Mouse (Mus musculus): ENCODE measurements around the gene Adh6a. TPM values are rescaled to one million over a fixed set of nuclear protein-coding genes. Genes with fewer than 3 reads are reported as not detected.

The Adh6a gene
- polyA plus RNA-seq, 1 experiment from 2014 or later = not detected

GRCm38 (mm10) chr3:138287686-138288085, 25.4 kb upstream of the Adh6a start:
- WGBS (ENCODE audit: insufficient replicate concordance) = 69% methylated on average over 4 of the region's 4 CpGs
- no peak for ATAC-seq (ENCODE audit: low read depth)

DNA sequence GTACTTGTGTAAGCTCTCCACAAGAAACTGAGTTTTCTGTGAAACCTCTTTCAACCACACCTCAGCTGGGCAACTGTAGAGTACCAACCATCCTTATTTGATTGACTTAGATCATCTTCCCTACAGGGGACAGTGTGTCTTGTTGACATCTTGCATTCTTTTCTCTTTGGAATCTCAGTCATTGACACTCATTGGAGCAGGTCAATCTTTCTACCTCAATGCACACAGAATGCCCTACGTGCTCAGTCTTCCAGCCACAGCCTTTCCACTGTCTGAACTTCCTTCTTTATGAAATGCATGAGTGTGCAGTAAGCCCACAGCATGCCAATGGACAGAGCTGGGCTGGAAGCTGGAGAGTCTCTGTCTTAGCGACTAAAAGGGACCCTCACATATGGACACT, 22.4 kb upstream of the Adh6a start:
- Histone ChIP-seq H3K4me3 (ENCODE audit: low read depth, low read length) (no peak overlapping the region), H3K36me3 (ENCODE audit: control insufficient read depth, insufficient read depth) (no peaks in the 10 kb centered on the region), H3K27me3 (ENCODE audit: control insufficient read depth, insufficient read depth, low read depth, low read length) (no peaks in the 10 kb centered on the region), H3K9ac (ENCODE audit: low read depth, low read length) (no peak overlapping the region), H3K27ac (ENCODE audit: low read length) (no peak overlapping the region), H3K9me3 (replicated peaks; ENCODE audit: control insufficient read depth, low read length) (no peaks in the 10 kb centered on the region), H3K4me1 (ENCODE audit: control insufficient read depth, low read depth, low read length) (no peaks in the 10 kb centered on the region), H3K4me2 (ENCODE audit: low read depth, low read length) (no peak overlapping the region)
- WGBS (ENCODE audit: insufficient replicate concordance) = 54% methylated on average over 2 of the region's 2 CpGs
- ATAC-seq (ENCODE audit: low read depth) = no peak

More at GRCm38 (mm10) chr3:138287686-138288085, 25.4 kb upstream of the Adh6a start:
- no peaks in the 10 kb centered on the region for H3K9me3 ChIP-seq (replicated peaks; ENCODE audit: control insufficient read depth, low read length)
- no peak overlapping the region for H3K9ac ChIP-seq (ENCODE audit: low read depth, low read length)
- H3K4me3 ChIP-seq (ENCODE audit: low read depth, low read length) = no peak overlapping the region
- H3K27ac ChIP-seq (ENCODE audit: low read length) = no peak overlapping the region
- no peaks in the 10 kb centered on the region for H3K27me3 ChIP-seq (ENCODE audit: control insufficient read depth, insufficient read depth, low read depth, low read length)
- no peaks in the 10 kb centered on the region for H3K36me3 ChIP-seq (ENCODE audit: control insufficient read depth, insufficient read depth)
- no peaks in the 10 kb centered on the region for H3K4me1 ChIP-seq (ENCODE audit: control insufficient read depth, low read depth, low read length)
- no peak overlapping the region for H3K4me2 ChIP-seq (ENCODE audit: low read depth, low read length)

DNA sequence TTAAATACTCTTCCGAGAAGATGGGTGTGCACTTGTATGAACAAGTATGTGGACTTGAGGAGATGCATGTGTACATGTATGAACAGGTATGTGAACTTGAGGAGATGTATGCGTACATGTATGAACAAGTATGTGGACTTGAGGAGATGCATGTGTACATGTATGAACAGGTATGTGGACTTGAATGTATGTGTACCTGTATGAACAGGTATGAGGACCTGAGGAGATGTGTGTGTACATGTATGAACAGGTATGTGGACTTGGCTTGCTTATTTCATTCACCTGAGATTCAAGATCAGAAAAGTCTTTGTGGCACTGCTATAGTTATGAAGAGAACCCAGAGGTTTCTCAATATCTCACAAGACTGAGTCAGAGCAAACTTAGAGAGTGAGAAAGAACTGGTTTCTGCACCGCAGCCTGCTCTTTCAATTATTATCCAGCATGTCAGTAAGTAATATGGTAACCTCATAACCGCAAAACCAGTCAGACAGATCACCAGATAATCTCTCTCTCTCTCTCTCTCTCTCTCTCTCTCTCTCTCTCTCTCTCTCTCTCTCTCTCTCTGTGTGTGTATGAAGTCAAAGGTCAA, 21.5 kb upstream of the Adh6a start:
- Histone ChIP-seq H3K4me2 (ENCODE audit: low read depth, low read length) (no peak overlapping the region), H3K36me3 (ENCODE audit: control insufficient read depth, insufficient read depth) (no peaks in the 10 kb centered on the region), H3K9ac (ENCODE audit: low read depth, low read length) (no peak overlapping the region), H3K4me3 (ENCODE audit: low read depth, low read length) (no peak overlapping the region), H3K27me3 (ENCODE audit: control insufficient read depth, insufficient read depth, low read depth, low read length) (no peaks in the 10 kb centered on the region), H3K9me3 (replicated peaks; ENCODE audit: control insufficient read depth, low read length) (no peaks in the 10 kb centered on the region), H3K27ac (ENCODE audit: low read length) (no peak overlapping the region), H3K4me1 (ENCODE audit: control insufficient read depth, low read depth, low read length) (no peaks in the 10 kb centered on the region)
- 70% methylated on average over 4 of the region's 4 CpGs for WGBS (ENCODE audit: insufficient replicate concordance)
- no peak for ATAC-seq (ENCODE audit: low read depth)

GRCm38 (mm10) chr3:138293298-138293895, 19.7 kb upstream of the Adh6a start:
- H3K9me3 ChIP-seq (replicated peaks; ENCODE audit: control insufficient read depth, low read length) = 0 out of 2 replicates have a peak, but pooled peaks cover 2% of the 10 kb centered on the region
- WGBS (ENCODE audit: insufficient replicate concordance) = 63% methylated on average over 7 of the region's 7 CpGs
- no peak overlapping the region for H3K9ac ChIP-seq (ENCODE audit: low read depth, low read length)
- no peaks in the 10 kb centered on the region for H3K36me3 ChIP-seq (ENCODE audit: control insufficient read depth, insufficient read depth)
- H3K4me3 ChIP-seq (ENCODE audit: low read depth, low read length) = no peak overlapping the region
- no peaks in the 10 kb centered on the region for H3K4me1 ChIP-seq (ENCODE audit: control insufficient read depth, low read depth, low read length)
- ATAC-seq (ENCODE audit: low read depth) = no peak
- no peak overlapping the region for H3K4me2 ChIP-seq (ENCODE audit: low read depth, low read length)
- no peak overlapping the region for H3K27ac ChIP-seq (ENCODE audit: low read length)
- no peaks in the 10 kb centered on the region for H3K27me3 ChIP-seq (ENCODE audit: control insufficient read depth, insufficient read depth, low read depth, low read length)

- Histone ChIP-seq H3K27me3 (ENCODE audit: control insufficient read depth, insufficient read depth, low read depth, low read length) (no peaks in the 10 kb centered on the region), H3K36me3 (ENCODE audit: control insufficient read depth, insufficient read depth) (no peaks in the 10 kb centered on the region), H3K9me3 (replicated peaks; ENCODE audit: control insufficient read depth, low read length) (0 out of 2 replicates have a peak, but pooled peaks cover 2% of the 10 kb centered on the region), H3K4me3 (ENCODE audit: low read depth, low read length) (no peak overlapping the region), H3K4me2 (ENCODE audit: low read depth, low read length) (no peak overlapping the region), H3K4me1 (ENCODE audit: control insufficient read depth, low read depth, low read length) (peaks cover 3% of the 10 kb centered on the region), H3K9ac (ENCODE audit: low read depth, low read length) (no peak overlapping the region), H3K27ac (ENCODE audit: low read length) (no peak overlapping the region)
- ATAC-seq (ENCODE audit: low read depth) = no peak
- 74% methylated on average over 9 of the region's 9 CpGs for WGBS (ENCODE audit: insufficient replicate concordance)
These were observed 13.0 kb upstream of the Adh6a start for GRCm38 (mm10) chr3:138300130-138300529.

- no peak for ATAC-seq (ENCODE audit: low read depth)
- no peaks in the 10 kb centered on the region for H3K27me3 ChIP-seq (ENCODE audit: control insufficient read depth, insufficient read depth, low read depth, low read length)
- H3K4me3 ChIP-seq (ENCODE audit: low read depth, low read length) = no peak overlapping the region
- no peak overlapping the region for H3K4me2 ChIP-seq (ENCODE audit: low read depth, low read length)
- no peaks in the 10 kb centered on the region for H3K36me3 ChIP-seq (ENCODE audit: control insufficient read depth, insufficient read depth)
- peaks cover 6% of the 10 kb centered on the region for H3K4me1 ChIP-seq (ENCODE audit: control insufficient read depth, low read depth, low read length)
- no peak overlapping the region for H3K27ac ChIP-seq (ENCODE audit: low read length)
- H3K9ac ChIP-seq (ENCODE audit: low read depth, low read length) = no peak overlapping the region
- H3K9me3 ChIP-seq (replicated peaks; ENCODE audit: control insufficient read depth, low read length) = 0 out of 2 replicates have a peak, but pooled peaks cover 1% of the 10 kb centered on the region
- WGBS (ENCODE audit: insufficient replicate concordance) = 63% methylated on average over 4 of the region's 4 CpGs
These were observed 10.4 kb upstream of the Adh6a start for GRCm38 (mm10) chr3:138302676-138303075.

- H3K9me3 ChIP-seq (replicated peaks; ENCODE audit: control insufficient read depth, low read length) = no peaks in the 10 kb centered on the region
- H3K9ac ChIP-seq (ENCODE audit: low read depth, low read length) = no peak overlapping the region
- H3K4me1 ChIP-seq (ENCODE audit: control insufficient read depth, low read depth, low read length) = peaks cover 6% of the 10 kb centered on the region
- H3K4me2 ChIP-seq (ENCODE audit: low read depth, low read length) = no peak overlapping the region
- H3K27me3 ChIP-seq (ENCODE audit: control insufficient read depth, insufficient read depth, low read depth, low read length) = no peaks in the 10 kb centered on the region
- 0 out of 2 replicates have a peak, but pooled peaks have one; percentile 10 for ATAC-seq (ENCODE audit: low read depth)
- H3K27ac ChIP-seq (ENCODE audit: low read length) = no peak overlapping the region
- H3K4me3 ChIP-seq (ENCODE audit: low read depth, low read length) = no peak overlapping the region
- 67% methylated on average over 6 of the region's 6 CpGs for WGBS (ENCODE audit: insufficient replicate concordance)
- no peaks in the 10 kb centered on the region for H3K36me3 ChIP-seq (ENCODE audit: control insufficient read depth, insufficient read depth)
These were observed 9.2 kb upstream of the Adh6a start for GRCm38 (mm10) chr3:138303771-138304488.

DNA sequence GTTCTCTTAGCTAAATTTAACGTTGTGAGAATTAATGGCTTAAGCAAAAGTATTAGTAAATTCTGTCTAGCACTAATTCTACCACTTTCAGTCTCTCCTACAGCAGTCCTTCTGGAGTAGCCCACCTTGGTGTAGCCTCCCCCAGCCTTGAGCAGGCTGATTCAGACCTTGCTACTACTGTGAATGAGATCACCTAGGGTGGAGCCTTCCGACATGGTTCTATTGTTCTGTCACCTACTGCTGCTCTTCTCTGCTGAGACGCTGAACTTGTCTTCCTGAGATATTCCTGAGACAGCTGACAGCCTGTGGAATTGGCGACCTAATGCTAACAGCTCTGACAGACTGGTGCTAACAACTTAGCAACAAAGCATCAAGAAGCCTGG, 8.6 kb upstream of the Adh6a start:
- H3K27ac ChIP-seq (ENCODE audit: low read length) = no peak overlapping the region
- H3K27me3 ChIP-seq (ENCODE audit: control insufficient read depth, insufficient read depth, low read depth, low read length) = no peaks in the 10 kb centered on the region
- peaks cover 6% of the 10 kb centered on the region for H3K4me1 ChIP-seq (ENCODE audit: control insufficient read depth, low read depth, low read length)
- H3K36me3 ChIP-seq (ENCODE audit: control insufficient read depth, insufficient read depth) = no peaks in the 10 kb centered on the region
- no peak overlapping the region for H3K9ac ChIP-seq (ENCODE audit: low read depth, low read length)
- ATAC-seq (ENCODE audit: low read depth) = no peak
- 40% methylated on average over 4 of the region's 4 CpGs for WGBS (ENCODE audit: insufficient replicate concordance)
- H3K9me3 ChIP-seq (replicated peaks; ENCODE audit: control insufficient read depth, low read length) = no peaks in the 10 kb centered on the region
- no peak overlapping the region for H3K4me2 ChIP-seq (ENCODE audit: low read depth, low read length)
- H3K4me3 ChIP-seq (ENCODE audit: low read depth, low read length) = no peak overlapping the region
